In the genomic region with DNA sequence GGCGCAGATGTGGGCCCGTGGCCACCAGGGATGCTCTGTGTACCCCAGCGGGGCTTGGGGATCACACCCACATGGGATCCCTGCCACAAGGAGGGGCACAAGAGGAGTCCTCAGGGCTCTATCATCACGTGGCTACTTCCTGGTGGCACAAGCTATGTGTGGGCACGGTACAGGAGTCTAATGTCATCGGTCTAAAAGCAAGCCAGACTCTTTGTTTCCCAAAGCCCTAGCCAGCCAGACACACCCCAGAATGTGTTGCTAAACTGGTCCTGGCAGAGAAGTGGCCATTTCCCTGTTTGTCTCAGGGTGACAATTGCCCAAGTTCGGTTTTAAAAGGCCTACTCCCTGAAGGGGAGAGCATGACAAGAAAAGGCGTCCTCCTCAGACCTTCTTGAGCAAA, we compare ENCODE assay signal across 17 mouse cellular contexts. TPM values are rescaled to one million over a fixed set of nuclear protein-coding genes. Genes with fewer than 3 reads are reported as not detected.
DNase-seq lines count a peak whose midpoint lies in the region; ATAC-seq and TF ChIP-seq lines count a peak whose summit lies in the region.
"Had no signal": no experiment of that assay in that cellular context is flagged by ENCODE, and none has a peak within 500 bp of the region (broad histone marks: within the 10 kb centered on the region; RNA-seq: fewer than 3 reads in every experiment).

No protein-coding gene starts in this region.

- no peak for TF ChIP-seq CTCF in forebrain, postnatal 0 days (IDR thresholded peaks at IDR 0.05; ENCODE audit: low read depth)
- no peak; the same call in 1 of the 2 replicates for TF ChIP-seq CTCF in lung, postnatal 0 days (IDR thresholded peaks at IDR 0.05)
- no peak for TF ChIP-seq CTCF in liver, postnatal 0 days (IDR thresholded peaks at IDR 0.05; ENCODE audit: low read depth)

- 0 out of 2 replicates have a peak, but pooled peaks have one; percentile 16 for TF ChIP-seq EP300 in lung, postnatal 0 days (IDR thresholded peaks at IDR 0.05)
- no peak for TF ChIP-seq EP300 in liver, postnatal 0 days (IDR thresholded peaks at IDR 0.05; ENCODE audit: low read depth)

- 82% methylated on average over 8 of the region's 8 CpGs for WGBS in forebrain, embryonic 10.5 days
- 73% methylated on average over 8 of the region's 8 CpGs for WGBS in forebrain, postnatal 0 days
- WGBS in embryonic facial prominence, embryonic 10.5 days, result 70% methylated on average over 8 of the region's 8 CpGs
- 57% methylated on average over 8 of the region's 8 CpGs for WGBS in heart, embryonic 16.5 days
- 37% methylated on average over 8 of the region's 8 CpGs for WGBS in lung, postnatal 0 days
- WGBS in liver, postnatal 0 days (ENCODE audit: insufficient replicate concordance), result 73% methylated on average over 8 of the region's 8 CpGs

- H3K4me2 ChIP-seq in forebrain, postnatal 0 days (ENCODE audit: low read depth), result no peak overlapping the region
- H3K4me2 ChIP-seq in heart, embryonic 16.5 days (ENCODE audit: low read depth, low read length), result no peak overlapping the region
- H3K4me2 ChIP-seq in lung, postnatal 0 days (replicated peaks; ENCODE audit: low read depth, low read length), result no peak overlapping the region
- H3K4me2 ChIP-seq in liver, postnatal 0 days (ENCODE audit: low read depth, low read length), result no peak overlapping the region

- H3K36me3 ChIP-seq in forebrain, embryonic 10.5 days (replicated peaks), result peaks cover 64% of the 10 kb centered on the region
- H3K36me3 ChIP-seq in forebrain, postnatal 0 days (ENCODE audit: insufficient read depth), result no peaks in the 10 kb centered on the region
- peaks cover 48% of the 10 kb centered on the region for H3K36me3 ChIP-seq in embryonic facial prominence, embryonic 10.5 days (replicated peaks)
- H3K36me3 ChIP-seq in heart, embryonic 16.5 days (ENCODE audit: control insufficient read depth, insufficient read depth), result no peaks in the 10 kb centered on the region
- H3K36me3 ChIP-seq in lung, postnatal 0 days (ENCODE audit: insufficient read depth, low read length), result no peaks in the 10 kb centered on the region
- no peaks in the 10 kb centered on the region for H3K36me3 ChIP-seq in liver, postnatal 0 days (replicated peaks; ENCODE audit: insufficient read depth, low read length)

- peaks cover 52% of the 10 kb centered on the region for H3K27me3 ChIP-seq in forebrain, embryonic 10.5 days (ENCODE audit: poor library complexity, severe bottlenecking)
- no peaks in the 10 kb centered on the region for H3K27me3 ChIP-seq in forebrain, postnatal 0 days (ENCODE audit: insufficient read depth, low read length)
- H3K27me3 ChIP-seq in embryonic facial prominence, embryonic 10.5 days (replicated peaks; ENCODE audit: low read depth, poor library complexity, severe bottlenecking), result peaks cover 79% of the 10 kb centered on the region
- H3K27me3 ChIP-seq in heart, embryonic 16.5 days (ENCODE audit: control insufficient read depth, insufficient read depth, low read length), result no peaks in the 10 kb centered on the region
- no peaks in the 10 kb centered on the region for H3K27me3 ChIP-seq in lung, postnatal 0 days (replicated peaks; ENCODE audit: insufficient read depth, low read length)
- no peaks in the 10 kb centered on the region for H3K27me3 ChIP-seq in liver, postnatal 0 days (ENCODE audit: insufficient read depth, low read length)

- no peak overlapping the region for H3K4me3 ChIP-seq in forebrain, embryonic 10.5 days
- no peak overlapping the region for H3K4me3 ChIP-seq in forebrain, postnatal 0 days (ENCODE audit: low read depth, low read length)
- no peak overlapping the region for H3K4me3 ChIP-seq in embryonic facial prominence, embryonic 10.5 days
- H3K4me3 ChIP-seq in heart, embryonic 16.5 days (ENCODE audit: low read length), result no peak overlapping the region
- no peak overlapping the region for H3K4me3 ChIP-seq in lung, postnatal 0 days (ENCODE audit: low read depth, low read length)
- H3K4me3 ChIP-seq in liver, postnatal 0 days (ENCODE audit: low read depth, low read length), result no peak overlapping the region
- H3K4me3 ChIP-seq: myocyte had no signal

- H3K9me3 ChIP-seq in forebrain, embryonic 10.5 days, result no peaks in the 10 kb centered on the region
- H3K9me3 ChIP-seq in forebrain, postnatal 0 days (ENCODE audit: low read length), result no peaks in the 10 kb centered on the region
- no peaks in the 10 kb centered on the region for H3K9me3 ChIP-seq in embryonic facial prominence, embryonic 10.5 days
- no peaks in the 10 kb centered on the region for H3K9me3 ChIP-seq in heart, embryonic 16.5 days (replicated peaks; ENCODE audit: control insufficient read depth, low read length)
- no peaks in the 10 kb centered on the region for H3K9me3 ChIP-seq in lung, postnatal 0 days (ENCODE audit: low read length)
- no peaks in the 10 kb centered on the region for H3K9me3 ChIP-seq in liver, postnatal 0 days (ENCODE audit: low read length)

- DNase-seq in forebrain, embryonic 10.5 days (ENCODE audit: extremely low spot score, low spot score), result no peak
- no peak for DNase-seq in forebrain, postnatal 0 days
- DNase-seq in embryonic facial prominence, embryonic 10.5 days (ENCODE audit: low spot score), result no peak
- DNase-seq in lung, postnatal 0 days (ENCODE audit: low spot score), result peak; percentile 76
- no peak for DNase-seq in urinary bladder, adult 2 months (ENCODE audit: low spot score)
- DNase-seq in gastrocnemius, postnatal 25 days, result no peak
- DNase-seq in liver, postnatal 0 days, result no peak
- DNase-seq: embryo, embryonic 11 days; kidney, postnatal 4 days had no signal

- ATAC-seq in forebrain, postnatal 0 days, result no peak
- ATAC-seq in heart, embryonic 16.5 days (replicated peaks; ENCODE audit: extremely low read depth, insufficient read depth, low FRiP score), result no peak
- peak; percentile 52 for ATAC-seq in lung, postnatal 0 days
- ATAC-seq in liver, postnatal 0 days, result no peak
- ATAC-seq: activated CD4-positive, CD25-positive, alpha-beta regulatory T cell, adult 4 months had no signal

- H3K4me1 ChIP-seq in forebrain, embryonic 10.5 days, result peaks cover 85% of the 10 kb centered on the region
- no peaks in the 10 kb centered on the region; the same call in 1 of the 2 replicates for H3K4me1 ChIP-seq in forebrain, postnatal 0 days (ENCODE audit: insufficient read depth)
- peaks cover 94% of the 10 kb centered on the region for H3K4me1 ChIP-seq in embryonic facial prominence, embryonic 10.5 days
- H3K4me1 ChIP-seq in heart, embryonic 16.5 days (ENCODE audit: control insufficient read depth, insufficient read depth, low read length), result peaks cover 44% of the 10 kb centered on the region
- no peaks in the 10 kb centered on the region; the same call in 1 of the 2 replicates for H3K4me1 ChIP-seq in lung, postnatal 0 days (ENCODE audit: insufficient read depth, low read depth, low read length)
- no peaks in the 10 kb centered on the region for H3K4me1 ChIP-seq in liver, postnatal 0 days (ENCODE audit: insufficient read depth)

- peak overlapping the region; percentile 42 for H3K27ac ChIP-seq in forebrain, embryonic 10.5 days
- no peak overlapping the region for H3K27ac ChIP-seq in forebrain, postnatal 0 days (ENCODE audit: low read depth, low read length)
- H3K27ac ChIP-seq in embryonic facial prominence, embryonic 10.5 days (replicated peaks), result peak overlapping the region; percentile 85
- H3K27ac ChIP-seq in heart, embryonic 16.5 days (ENCODE audit: low read length), result peak overlapping the region; percentile 61
- no peak overlapping the region for H3K27ac ChIP-seq in lung, postnatal 0 days (ENCODE audit: low read length)
- no peak overlapping the region for H3K27ac ChIP-seq in liver, postnatal 0 days (ENCODE audit: low read depth)
- H3K27ac ChIP-seq: macrophage had no signal

- no peak overlapping the region for H3K9ac ChIP-seq in forebrain, postnatal 0 days
- H3K9ac ChIP-seq in heart, embryonic 16.5 days (ENCODE audit: low read length), result peak overlapping the region; percentile 43; the same call in 1 of the 2 replicates
- no peak overlapping the region for H3K9ac ChIP-seq in lung, postnatal 0 days (replicated peaks; ENCODE audit: low read depth)
- no peak overlapping the region for H3K9ac ChIP-seq in liver, postnatal 0 days (replicated peaks)

RNA-seq across cellular contexts. Expression of a gene that starts 2.6 kb away (rescaled TPM):
- not detected in 2 replicates for polyA plus RNA-seq in forebrain, embryonic 10.5 days (2016; fragmentation: Nextera tagmentation; extraction: Ambion mirVana)
- total RNA-seq in forebrain, postnatal 0 days (2014; rRNA removed), result 0.54 and 0.90 TPM in 2 replicates
- polyA plus RNA-seq in forebrain, postnatal 0 days (2015; fragmentation: Nextera tagmentation; extraction: Ambion mirVana), result not detected in 2 replicates
- polyA plus RNA-seq in embryonic facial prominence, embryonic 10.5 days (2016; fragmentation: Nextera tagmentation; extraction: Ambion mirVana), result not detected in 2 replicates
- 0.17 TPM in 1 of 2 replicates, not detected in the other for polyA plus RNA-seq in heart, embryonic 16.5 days (2015; fragmentation: Nextera tagmentation; extraction: Ambion mirVana)
- not detected in 2 replicates for polyA plus RNA-seq in lung, postnatal 0 days (2015; fragmentation: Nextera tagmentation; extraction: Ambion mirVana)
- not detected in 2 replicates for polyA plus RNA-seq in urinary bladder, adult 2 months (2012; rRNA removed)
- not detected for total RNA-seq in gastrocnemius, postnatal 25 days (2021)
- not detected in 2 replicates for polyA plus RNA-seq in liver, postnatal 0 days (2015; fragmentation: Nextera tagmentation; extraction: Ambion mirVana)
- total RNA-seq: gastrocnemius, adult 18-20 months; left cerebral cortex, postnatal 10 days; MEL had no signal
- polyA plus RNA-seq: activated CD4-positive, CD25-positive, alpha-beta regulatory T cell, adult 4 months; forebrain, embryonic 11.5 days; macrophage; myocyte had no signal

RNA-seq across cellular contexts. Expression of a gene that starts 31.8 kb away (rescaled TPM):
- 2.6 and 3.4 TPM in 2 replicates for polyA plus RNA-seq in forebrain, embryonic 10.5 days (2016; fragmentation: Nextera tagmentation; extraction: Ambion mirVana)
- 1.1 and 2.4 TPM in 2 replicates for total RNA-seq in forebrain, postnatal 0 days (2014; rRNA removed)
- polyA plus RNA-seq in forebrain, postnatal 0 days (2015; fragmentation: Nextera tagmentation; extraction: Ambion mirVana), result 1.4 and 1.5 TPM in 2 replicates
- 9.9 and 10.3 TPM in 2 replicates for polyA plus RNA-seq in embryonic facial prominence, embryonic 10.5 days (2016; fragmentation: Nextera tagmentation; extraction: Ambion mirVana)
- 4.3 and 5.3 TPM in 2 replicates for polyA plus RNA-seq in heart, embryonic 16.5 days (2015; fragmentation: Nextera tagmentation; extraction: Ambion mirVana)
- polyA plus RNA-seq in lung, postnatal 0 days (2015; fragmentation: Nextera tagmentation; extraction: Ambion mirVana), result 15.9 and 20.2 TPM in 2 replicates
- 10.9 and 11.4 TPM in 2 replicates for polyA plus RNA-seq in urinary bladder, adult 2 months (2012; rRNA removed)
- under 1 TPM; 0.23 to 0.43 TPM for total RNA-seq in gastrocnemius, postnatal 25 days (2021)
- polyA plus RNA-seq in liver, postnatal 0 days (2015; fragmentation: Nextera tagmentation; extraction: Ambion mirVana), result 3.2 and 4.3 TPM in 2 replicates
- total RNA-seq: MEL had no signal
- polyA plus RNA-seq: macrophage, myocyte had no signal

Comparison
In these comparisons a context has a peak if more than half of its experiments do, and no peak if none do; other contexts are left out.
1. H3K27ac ChIP-seq: peak in forebrain, embryonic 10.5 days (single experiment), embryonic facial prominence, embryonic 10.5 days (single experiment) and heart, embryonic 16.5 days (single experiment); none in forebrain, postnatal 0 days (single experiment), lung, postnatal 0 days (single experiment) and liver, postnatal 0 days (single experiment).